10 mouse cellular contexts compared by ENCODE assay signal in genomic region chr4:119968887-119969286, GRCm38 (mm10).
"Had no signal": no experiment of that assay in that cellular context is flagged by ENCODE, and none has a peak within 500 bp of the region (broad histone marks: within the 10 kb centered on the region; RNA-seq: fewer than 3 reads in every experiment).

No protein-coding gene starts in this region.

- DNase-seq: layer of hippocampus, adult 9-11 months; lung, adult 2 months; lung, postnatal 36 days; right cerebral cortex, adult 18-20 months; right cerebral cortex, postnatal 25 days; thymus, postnatal 36 days had no signal

- H3K9me3 ChIP-seq: limb, embryonic 10.5 days; liver, embryonic 15.5 days had no signal

- H3K27ac ChIP-seq: limb, embryonic 10.5 days; liver, embryonic 15.5 days had no signal

- ATAC-seq: lung, postnatal 0 days had no signal

- H3K36me3 ChIP-seq: limb, embryonic 10.5 days; liver, embryonic 15.5 days had no signal

- H3K27me3 ChIP-seq: liver, embryonic 15.5 days had no signal

- H3K9ac ChIP-seq: liver, embryonic 15.5 days had no signal

- H3K4me2 ChIP-seq: liver, embryonic 11.5 days; liver, embryonic 15.5 days had no signal

- H3K4me3 ChIP-seq: limb, embryonic 10.5 days; liver, embryonic 15.5 days had no signal
